Mouse (Mus musculus): Measurements from ENCODE around the gene 1520401A03Rik.

1520401A03Rik gene

DNA sequence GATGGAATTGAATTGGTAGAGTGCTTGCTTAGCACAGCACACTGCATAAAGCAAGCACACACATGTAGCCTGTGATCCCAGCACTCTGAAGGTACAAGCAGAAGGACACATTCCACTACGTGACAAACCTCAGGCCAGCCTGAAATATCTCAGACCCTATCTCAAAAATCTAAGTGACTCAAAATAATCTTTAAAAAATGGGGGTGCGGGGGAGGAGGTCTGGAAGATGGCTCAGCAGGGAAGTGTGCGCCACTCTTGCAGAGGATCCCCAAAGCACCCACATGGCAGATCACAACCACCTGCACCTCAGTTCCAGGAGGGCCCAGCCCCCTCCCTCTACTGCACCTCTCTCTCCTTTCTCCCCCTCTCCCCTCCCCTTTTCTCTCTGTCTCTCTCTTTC is 51.1 kb downstream of the 1520401A03Rik start:
- DNase-seq (ENCODE audit: low spot score in 2 of 2) = no peak

- DNase-seq (ENCODE audit: low spot score in 2 of 2) = no peak
These were observed 52.0 kb downstream of the 1520401A03Rik start for GRCm38 (mm10) chr17:23670516-23671074.

- DNase-seq (ENCODE audit: low spot score in 2 of 2) = no peak
These were observed 57.1 kb downstream of the 1520401A03Rik start for GRCm38 (mm10) chr17:23665511-23665910.

DNA sequence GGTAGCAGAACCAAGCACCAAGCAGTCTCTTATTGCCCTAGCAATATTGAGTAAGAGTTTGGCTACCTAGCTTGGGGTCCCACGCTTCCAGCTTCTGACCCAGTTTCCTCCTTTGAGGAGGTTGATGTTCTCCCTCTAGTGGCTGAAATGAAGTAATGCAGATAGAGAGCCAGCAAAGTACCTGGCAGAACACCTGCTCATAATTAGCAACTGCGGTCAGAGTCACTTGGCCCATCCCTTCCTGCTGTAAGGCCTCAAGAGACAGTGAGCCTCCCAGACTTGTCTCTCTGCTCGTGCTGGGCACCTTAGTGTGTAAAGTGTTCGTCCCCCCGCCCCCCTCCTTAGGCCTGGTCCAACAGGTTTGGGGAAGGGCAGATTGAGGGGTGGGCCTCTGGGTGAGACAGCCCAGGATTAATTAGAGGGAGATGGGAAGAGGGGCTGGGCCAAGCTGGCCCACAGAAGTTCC is 58.0 kb downstream of the 1520401A03Rik start:
- no peak for DNase-seq (ENCODE audit: low spot score in 2 of 2)

DNA sequence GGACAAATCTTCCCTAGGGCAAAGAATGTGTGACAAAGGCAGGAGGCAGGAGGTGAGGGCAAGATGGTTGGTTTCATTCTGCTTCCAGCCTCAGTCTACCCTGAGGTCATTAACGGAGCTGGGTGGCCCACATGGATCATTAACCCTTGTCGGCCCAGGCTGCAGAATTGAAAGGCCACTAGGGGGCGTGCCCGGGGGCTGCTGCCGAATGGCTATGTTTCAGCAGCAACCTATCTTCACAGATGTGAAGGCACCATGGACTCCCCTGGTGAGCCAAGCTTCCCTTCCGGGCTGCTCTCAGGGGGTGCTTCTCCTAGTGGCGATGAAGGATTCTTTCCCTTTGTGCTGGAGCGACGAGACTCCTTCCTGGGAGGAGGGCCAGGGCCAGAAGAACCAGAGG is 61.1 kb downstream of the 1520401A03Rik start:
- no peak for DNase-seq (ENCODE audit: low spot score in 2 of 2)

DNA sequence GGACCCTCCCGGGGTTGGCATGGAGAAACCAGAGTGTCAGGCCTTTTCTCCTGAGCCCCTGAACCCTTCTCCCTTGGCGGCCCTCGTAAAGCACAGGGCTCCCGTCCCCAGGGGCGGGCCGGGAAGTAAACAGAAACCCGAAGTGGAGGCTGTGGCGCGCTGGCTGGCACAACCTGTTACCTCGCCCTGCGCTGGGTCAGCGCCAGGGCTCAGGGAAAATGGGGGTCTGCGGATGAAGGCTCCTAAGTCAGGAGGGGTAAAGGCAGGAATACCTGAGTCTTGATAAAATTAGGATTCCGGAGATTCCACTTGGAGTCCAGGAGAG is 61.7 kb downstream of the 1520401A03Rik start:
- no peak for DNase-seq (ENCODE audit: low spot score in 2 of 2)

- DNase-seq (ENCODE audit: low spot score in 2 of 2) = no peak
These were observed 62.3 kb downstream of the 1520401A03Rik start, which contains the start of gene Bicdl2 for GRCm38 (mm10) chr17:23660117-23660875. TSS of gene Bicdl2 (plus strand) at chr17:23660506.

DNA sequence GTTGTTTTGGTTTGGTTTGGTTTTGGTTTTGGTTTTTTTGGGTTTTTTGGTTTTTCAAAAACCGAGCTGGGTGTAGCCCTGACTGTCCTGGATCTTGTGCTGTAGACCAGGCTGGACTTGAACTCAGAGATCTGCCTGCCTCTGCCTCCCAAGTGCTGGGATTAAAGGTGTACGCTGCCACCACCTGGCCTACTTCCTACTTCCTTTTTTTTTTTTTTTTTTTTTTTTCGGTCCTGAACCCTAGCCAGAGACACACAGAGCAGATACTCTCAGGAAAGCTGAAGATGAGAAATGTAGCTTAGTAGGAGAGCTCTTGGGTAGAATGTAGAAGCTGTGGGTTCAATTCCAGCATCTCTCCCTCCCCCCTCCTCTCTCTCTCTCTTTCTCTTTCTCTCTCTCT is 64.1 kb downstream of the 1520401A03Rik start:
- no peak for DNase-seq (ENCODE audit: low spot score in 2 of 2)
